Mouse (Mus musculus): ENCODE measurements around the gene Tm6sf2.
A peak's percentile ranks its signal among the peaks of the same experiment; 100 is the strongest.
"Not testable (repeated sequence)": the region's sequence is repeated elsewhere in the genome, so short reads cannot be mapped to it uniquely, and the experiment has no call there.

Gene Tm6sf2

GRCm38 (mm10) chr8:70072441-70073069 lies at the start of gene Tm6sf2:
Gene Tm6sf2 (plus strand): TSS chr8:70072924.
- DNase-seq, result no peak

- no peak for DNase-seq
Observed at GRCm38 (mm10) chr8:70023596-70023995, 49.1 kb upstream of the Tm6sf2 start.

- no peak for DNase-seq
Observed at GRCm38 (mm10) chr8:70026151-70026550, 46.6 kb upstream of the Tm6sf2 start.

- no peak for DNase-seq
Observed at GRCm38 (mm10) chr8:70030255-70030654, 42.5 kb upstream of the Tm6sf2 start.

- no peak for DNase-seq
Observed at GRCm38 (mm10) chr8:70037994-70038393, 34.7 kb upstream of the Tm6sf2 start.

- DNase-seq, result peak; percentile 32
Observed at GRCm38 (mm10) chr8:70041885-70042546, 30.7 kb upstream of the Tm6sf2 start.

GRCm38 (mm10) chr8:70042583-70043455 lies 29.9 kb upstream of the Tm6sf2 start, which contains the start of the genes Mau2 and Sugp1:
Gene Mau2 (minus strand): TSS chr8:70042734.
Gene Sugp1 (plus strand): TSS chr8:70042813.
- peak; percentile 94 for DNase-seq

- no peak for DNase-seq
Observed at GRCm38 (mm10) chr8:70043996-70044395, 28.7 kb upstream of the Tm6sf2 start.

- DNase-seq, result no peak
Observed at GRCm38 (mm10) chr8:70049662-70050061, 23.1 kb upstream of the Tm6sf2 start.

GRCm38 (mm10) chr8:70050434-70050833 lies 22.3 kb upstream of the Tm6sf2 start:
- DNase-seq, result not testable (repeated sequence)

- DNase-seq, result no peak
Observed at GRCm38 (mm10) chr8:70057721-70058120, 15.0 kb upstream of the Tm6sf2 start.

- no peak for DNase-seq
Observed at GRCm38 (mm10) chr8:70071836-70072440, 786 bp upstream of the Tm6sf2 start.

GRCm38 (mm10) chr8:70073120-70073519 lies 396 bp downstream of the Tm6sf2 start:
- DNase-seq, result no peak

- DNase-seq, result no peak
Observed at GRCm38 (mm10) chr8:70073682-70074081, 958 bp downstream of the Tm6sf2 start.

GRCm38 (mm10) chr8:70081976-70082375 lies 9.3 kb downstream of the Tm6sf2 start:
- no peak for DNase-seq

GRCm38 (mm10) chr8:70083285-70083684 lies 10.6 kb downstream of the Tm6sf2 start, which contains the start of gene Hapln4:
Gene Hapln4 (plus strand): TSS chr8:70083457.
- DNase-seq, result no peak

GRCm38 (mm10) chr8:70084191-70085065 lies 11.7 kb downstream of the Tm6sf2 start:
- DNase-seq, result no peak

GRCm38 (mm10) chr8:70086151-70086550 lies 13.4 kb downstream of the Tm6sf2 start:
- DNase-seq, result no peak

- no peak for DNase-seq
Observed at GRCm38 (mm10) chr8:70087237-70087636, 14.5 kb downstream of the Tm6sf2 start.

GRCm38 (mm10) chr8:70087836-70088650 lies 15.3 kb downstream of the Tm6sf2 start:
- DNase-seq, result peak; percentile 74

Measured in right cerebral cortex, postnatal 14 days (tissue).